Mouse (Mus musculus) embryonic facial prominence, embryonic 15.5 days (tissue): ENCODE data around the gene C2cd2l. TPM values are rescaled to one million over a fixed set of nuclear protein-coding genes. Genes with fewer than 3 reads are reported as not detected.

Source experiments
- ATAC-seq: fragments of 200-750 bp; cut with Nextera tagmentation; 2 replicates; pipeline ENCODE4 v1.8.0; 2017; ENCODE audit warnings: low read depth, moderate TSS enrichment; ENCODE audit not compliant: insufficient number of reproducible peaks, low FRiP score, low TSS enrichment
- H3K27ac ChIP-seq: fragments of 300-500 bp; sonication (generic); replicated peaks from 2 replicates; pipeline ENCODE4 v1.5.1; 2015; ENCODE audit warnings: mild to moderate bottlenecking, inconsistent platforms
- H3K27me3 ChIP-seq: fragments of 300-500 bp; sonication (generic); 2 replicates; pipeline ENCODE4 v1.6.1; 2015; ENCODE audit warnings: inconsistent platforms
- H3K36me3 ChIP-seq: fragments of 300-500 bp; sonication (generic); 2 replicates; pipeline ENCODE4 v1.6.1; 2015; ENCODE audit warnings: mild to moderate bottlenecking, inconsistent platforms
- H3K4me1 ChIP-seq: fragments of 300-500 bp; sonication (generic); 2 replicates; pipeline ENCODE4 v1.6.1; 2015; ENCODE audit warnings: inconsistent platforms
- H3K4me2 ChIP-seq: fragments of 300-500 bp; sonication (generic); replicated peaks from 2 replicates; pipeline ENCODE4 v1.6.1; 2015; ENCODE audit warnings: mild to moderate bottlenecking, inconsistent platforms
- H3K4me3 ChIP-seq: fragments of 300-500 bp; sonication (generic); replicated peaks from 2 replicates; pipeline ENCODE4 v1.5.1; 2015; ENCODE audit warnings: mild to moderate bottlenecking, inconsistent platforms
- H3K9ac ChIP-seq: fragments of 300-500 bp; sonication (generic); 2 replicates; pipeline ENCODE4 v1.6.1; 2015; ENCODE audit warnings: inconsistent platforms
- H3K9me3 ChIP-seq: fragments of 300-500 bp; sonication (generic); replicated peaks from 2 replicates; pipeline ENCODE4 v1.6.1; 2016; ENCODE audit warnings: inconsistent platforms
- WGBS: fragments of 180-500 bp; shearing (Covaris S2); methylation state at CpG from one replicate; pipeline ENCODE4 v1.1.7; 2015; 5-methylcytosine and 5-hydroxymethylcytosine counted together
- polyA plus RNA-seq: library from polyadenylated mRNA; unstranded; fragments of >200 nt; fragmentation: Nextera tagmentation; extraction: Ambion mirVana; gene quantifications from 2 replicates; pipeline ENCODE4 v1.2.1, GENCODE M21; 2015

C2cd2l gene
- polyA plus RNA-seq, 1 experiment from 2014 or later, result 9.1 TPM

GRCm38 (mm10) chr9:44336093-44336406 is 16.0 kb upstream of the C2cd2l start:
- Histone ChIP-seq H3K4me3 (peak overlapping the region; percentile 72), H3K27ac (peak overlapping the region; percentile 96; the same call in 1 of the 2 replicates), H3K4me2 (peak overlapping the region; percentile 76), H3K9ac (peak overlapping the region; percentile 79), H3K4me1 (peaks cover 25% of the 10 kb centered on the region), H3K36me3 (peaks cover 63% of the 10 kb centered on the region), H3K9me3 (no peaks in the 10 kb centered on the region), H3K27me3 (no peaks in the 10 kb centered on the region)
- WGBS, result under 1% methylated on average over 5 of the region's 5 CpGs
- ATAC-seq, result no peak

DNA sequence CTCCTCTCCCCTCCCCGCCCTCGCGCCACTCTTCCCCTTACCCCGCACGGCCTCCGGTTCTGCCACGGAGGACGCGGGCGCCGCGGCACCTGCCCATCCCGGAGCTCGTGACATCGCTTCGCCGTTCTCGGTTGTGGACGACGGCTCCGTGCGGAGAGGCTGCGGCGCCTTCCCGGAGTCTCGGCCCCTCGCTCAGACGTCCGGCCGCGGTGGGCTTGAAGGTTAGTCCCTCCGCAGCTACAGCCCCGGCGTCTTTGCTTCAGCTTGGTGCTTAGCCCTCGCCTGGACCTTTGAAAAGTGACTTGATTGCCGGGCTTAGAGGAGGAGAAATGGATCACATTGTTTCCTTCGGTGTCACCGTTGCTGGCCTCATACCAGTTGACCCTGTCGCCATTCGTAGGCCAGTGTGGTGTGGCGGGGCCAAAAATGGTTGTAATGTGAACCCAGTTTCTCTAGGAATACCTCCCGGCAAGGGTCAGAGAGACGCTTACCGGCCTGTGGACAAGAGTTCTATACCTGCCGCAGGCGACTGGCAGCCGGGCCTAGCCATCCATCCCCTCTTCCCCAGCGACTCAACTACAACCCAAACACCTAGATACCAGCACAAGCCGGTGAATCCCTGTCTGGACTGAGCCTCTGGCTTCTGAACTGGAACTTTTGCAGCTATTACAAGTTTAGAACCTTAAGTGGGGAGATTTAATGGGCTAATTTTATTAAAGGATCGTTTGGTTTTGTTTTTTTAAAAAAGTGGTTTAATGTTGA is 15.4 kb upstream of the C2cd2l start:
- Histone ChIP-seq H3K27me3 (no peaks in the 10 kb centered on the region), H3K4me3 (peak overlapping the region; percentile 72), H3K4me2 (peak overlapping the region; percentile 76), H3K4me1 (peaks cover 25% of the 10 kb centered on the region), H3K9me3 (no peaks in the 10 kb centered on the region), H3K36me3 (peaks cover 63% of the 10 kb centered on the region), H3K9ac (peak overlapping the region; percentile 79), H3K27ac (peak overlapping the region; percentile 96)
- ATAC-seq, result peak; percentile 2; the same call in 1 of the 2 replicates
- under 1% methylated on average over 50 of the region's 50 CpGs for WGBS

DNA sequence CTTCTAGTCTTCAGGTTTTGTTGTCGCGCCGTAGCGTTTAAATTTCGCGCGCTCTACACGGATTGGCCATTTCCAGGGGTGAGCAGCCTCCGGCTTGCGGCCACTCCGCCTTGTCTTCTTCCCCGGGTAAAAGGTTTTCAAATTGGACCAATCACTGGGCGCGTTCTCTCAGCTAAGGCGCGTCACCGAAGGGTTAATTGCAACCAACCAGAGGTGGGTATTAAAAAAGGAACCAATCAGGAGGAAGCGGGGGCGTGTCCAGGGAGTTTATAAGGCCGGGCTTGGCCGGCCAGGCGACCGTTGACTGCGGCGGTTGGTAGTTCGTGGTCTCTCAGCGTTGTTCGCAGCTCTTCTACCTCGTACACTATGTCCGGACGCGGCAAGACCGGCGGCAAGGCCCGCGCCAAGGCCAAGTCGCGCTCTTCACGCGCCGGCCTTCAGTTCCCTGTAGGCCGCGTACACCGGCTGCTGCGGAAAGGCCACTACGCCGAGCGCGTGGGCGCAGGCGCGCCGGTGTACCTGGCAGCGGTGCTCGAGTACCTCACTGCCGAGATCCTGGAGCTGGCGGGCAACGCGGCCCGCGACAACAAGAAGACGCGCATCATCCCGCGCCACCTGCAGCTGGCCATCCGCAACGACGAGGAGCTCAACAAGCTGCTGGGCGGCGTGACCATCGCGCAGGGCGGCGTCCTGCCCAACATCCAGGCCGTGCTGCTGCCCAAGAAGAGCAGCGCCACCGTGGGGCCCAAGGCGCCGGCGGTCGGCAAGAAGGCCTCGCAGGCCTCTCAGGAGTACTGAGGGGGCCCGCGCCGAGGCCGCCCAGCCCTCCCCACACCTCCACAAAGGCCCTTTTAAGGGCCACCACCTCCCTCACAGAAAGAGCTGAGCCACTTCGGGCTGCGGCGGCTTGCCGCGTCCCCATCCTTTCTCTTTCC is 14.6 kb upstream of the C2cd2l start, which contains the start of gene H2afx:
Gene H2afx (plus strand): TSS at position 299 of the 935 bp plus-strand sequence.
- peak; percentile 95 for ATAC-seq
- Histone ChIP-seq H3K9me3 (no peaks in the 10 kb centered on the region), H3K4me1 (peaks cover 25% of the 10 kb centered on the region), H3K4me3 (peak within 1 kb of the TSS; percentile 72), H3K4me2 (peak within 1 kb of the TSS; percentile 76), H3K9ac (peak within 1 kb of the TSS; percentile 79), H3K27ac (peak within 1 kb of the TSS; percentile 96), H3K27me3 (no peaks in the 10 kb centered on the region), H3K36me3 (peaks cover 64% of the 10 kb centered on the region)
- WGBS, result under 1% methylated on average over 91 of the region's 91 CpGs

- Histone ChIP-seq H3K36me3 (peaks cover 61% of the 10 kb centered on the region), H3K27me3 (no peaks in the 10 kb centered on the region), H3K4me1 (peaks cover 25% of the 10 kb centered on the region), H3K4me3 (no peak overlapping the region), H3K27ac (no peak overlapping the region), H3K9me3 (no peaks in the 10 kb centered on the region), H3K4me2 (no peak overlapping the region), H3K9ac (no peak overlapping the region)
- no peak for ATAC-seq
- WGBS, result 95% methylated on average over 13 of the region's 13 CpGs
These were observed 13.0 kb upstream of the C2cd2l start for GRCm38 (mm10) chr9:44332918-44333638.

GRCm38 (mm10) chr9:44330736-44331135 is 10.7 kb upstream of the C2cd2l start:
- Histone ChIP-seq H3K4me3 (no peak overlapping the region), H3K4me1 (peaks cover 18% of the 10 kb centered on the region), H3K9ac (no peak overlapping the region), H3K27me3 (no peaks in the 10 kb centered on the region), H3K27ac (no peak overlapping the region), H3K36me3 (peaks cover 48% of the 10 kb centered on the region), H3K9me3 (no peaks in the 10 kb centered on the region), H3K4me2 (no peak overlapping the region)
- no peak for ATAC-seq
- WGBS, result 92% methylated on average over 6 of the region's 6 CpGs

DNA sequence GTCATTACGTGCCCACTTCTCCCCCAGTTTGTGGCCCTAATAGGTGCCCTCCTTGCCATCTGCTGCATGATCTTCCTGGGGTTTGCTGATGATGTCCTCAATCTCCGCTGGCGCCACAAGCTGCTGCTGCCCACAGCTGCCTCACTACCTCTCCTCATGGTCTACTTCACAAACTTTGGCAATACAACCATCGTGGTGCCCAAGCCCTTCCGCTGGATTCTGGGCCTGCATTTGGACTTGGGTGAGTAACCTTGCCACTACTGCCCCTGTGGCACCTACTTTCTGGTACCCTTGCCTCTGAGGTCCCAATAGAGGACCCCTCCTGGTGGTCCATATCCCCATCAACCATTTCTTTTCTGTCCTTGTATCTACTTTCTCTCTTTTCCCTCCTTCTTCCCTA is 7.8 kb upstream of the C2cd2l start:
- Histone ChIP-seq H3K27ac (0 out of 2 replicates have a peak overlapping the region, but pooled peaks have one; percentile 94), H3K9ac (no peak overlapping the region), H3K4me2 (peak overlapping the region; percentile 73), H3K27me3 (no peaks in the 10 kb centered on the region), H3K36me3 (peaks cover 35% of the 10 kb centered on the region), H3K4me1 (peaks cover 13% of the 10 kb centered on the region), H3K4me3 (peak overlapping the region; percentile 80), H3K9me3 (no peaks in the 10 kb centered on the region)
- WGBS, result 91% methylated on average over 5 of the region's 5 CpGs
- ATAC-seq, result no peak

DNA sequence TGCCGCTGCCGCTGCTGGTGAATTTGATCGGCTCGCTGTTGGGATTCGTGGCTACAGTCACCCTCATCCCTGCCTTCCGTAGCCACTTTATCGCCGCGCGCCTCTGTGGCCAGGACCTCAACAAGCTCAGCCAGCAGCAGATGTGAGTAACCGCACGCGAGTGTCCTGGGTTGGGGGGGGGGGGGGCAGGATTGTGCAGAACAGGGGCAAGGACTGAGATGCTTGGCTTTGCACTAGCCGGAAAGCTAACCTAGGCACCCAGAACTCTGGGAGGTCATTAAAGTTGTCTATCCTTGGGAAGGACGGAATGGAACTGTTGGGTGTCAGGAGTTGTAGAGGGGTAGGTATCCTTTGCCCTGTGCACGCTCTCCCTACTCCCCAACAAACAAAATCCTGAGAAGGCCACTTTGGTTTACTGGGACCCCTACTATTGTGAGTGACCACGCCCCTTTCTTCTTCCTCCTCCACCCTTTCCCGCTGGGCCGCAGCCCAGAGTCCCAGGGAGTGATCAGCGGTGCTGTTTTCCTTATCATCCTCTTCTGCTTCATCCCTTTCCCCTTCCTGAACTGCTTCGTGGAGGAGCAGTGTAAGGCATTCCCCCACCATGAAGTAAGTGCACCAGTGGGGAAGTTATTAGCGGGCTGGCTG is 7.1 kb upstream of the C2cd2l start:
- Histone ChIP-seq H3K27me3 (no peaks in the 10 kb centered on the region), H3K9me3 (no peaks in the 10 kb centered on the region), H3K36me3 (peaks cover 29% of the 10 kb centered on the region), H3K9ac (peak overlapping the region; percentile 76), H3K27ac (peak overlapping the region; percentile 94), H3K4me1 (peaks cover 13% of the 10 kb centered on the region), H3K4me2 (peak overlapping the region; percentile 73), H3K4me3 (peak overlapping the region; percentile 80)
- ATAC-seq, result peak; percentile 53
- WGBS, result under 1% methylated on average over 22 of the region's 22 CpGs

GRCm38 (mm10) chr9:44326371-44327063 is 6.4 kb upstream of the C2cd2l start:
- peak; percentile 88 for ATAC-seq
- peaks cover 23% of the 10 kb centered on the region for H3K36me3 ChIP-seq
- H3K4me3 ChIP-seq, result peak overlapping the region; percentile 80
- no peaks in the 10 kb centered on the region for H3K9me3 ChIP-seq
- H3K9ac ChIP-seq, result peak overlapping the region; percentile 76
- H3K27ac ChIP-seq, result peak overlapping the region; percentile 94
- peaks cover 13% of the 10 kb centered on the region for H3K4me1 ChIP-seq
- no peaks in the 10 kb centered on the region for H3K27me3 ChIP-seq
- peak overlapping the region; percentile 73 for H3K4me2 ChIP-seq
- WGBS, result under 1% methylated on average over 38 of the region's 38 CpGs

- Histone ChIP-seq H3K9ac (peak within 1 kb of the TSS; percentile 76), H3K27me3 (no peaks in the 10 kb centered on the region), H3K4me2 (peak within 1 kb of the TSS; percentile 73), H3K4me3 (peak within 1 kb of the TSS; percentile 80), H3K9me3 (no peaks in the 10 kb centered on the region), H3K27ac (peak within 1 kb of the TSS; percentile 94), H3K36me3 (peaks cover 16% of the 10 kb centered on the region), H3K4me1 (peaks cover 16% of the 10 kb centered on the region)
- 2% methylated on average over 12 of the region's 12 CpGs for WGBS
- peak; percentile 27; the same call in 1 of the 2 replicates for ATAC-seq
These were observed 5.8 kb upstream of the C2cd2l start, which contains the start of gene Dpagt1 for GRCm38 (mm10) chr9:44325768-44326370. TSS of gene Dpagt1 (plus strand) at chr9:44326019.
